Mouse (Mus musculus) heart, embryonic 12.5 days (tissue): ENCODE measurements around the gene Srgap3. TPM values are rescaled to one million over a fixed set of nuclear protein-coding genes. Genes with fewer than 3 reads are reported as not detected.

ENCODE experiments used
- ATAC-seq: fragments of 200-750 bp; cut with Nextera tagmentation; 2 replicates; pipeline ENCODE4 v1.8.0; 2017; ENCODE audit warnings: moderate TSS enrichment, moderate library complexity; ENCODE audit not compliant: insufficient number of reproducible peaks, low FRiP score
- H3K27ac ChIP-seq: fragments of 300-500 bp; sonication (generic); 2 replicates; pipeline ENCODE4 v1.5.1; 2016; ENCODE audit warnings: mild to moderate bottlenecking, moderate library complexity; ENCODE audit not compliant: poor library complexity, severe bottlenecking
- H3K27me3 ChIP-seq: fragments of 300-500 bp; sonication (generic); replicated peaks from 2 replicates; pipeline ENCODE4 v1.6.1; 2016; ENCODE audit warnings: mild to moderate bottlenecking, moderate library complexity
- H3K36me3 ChIP-seq: fragments of 300-500 bp; sonication (generic); 2 replicates; pipeline ENCODE4 v1.6.1; 2016; ENCODE audit warnings: mild to moderate bottlenecking, moderate library complexity
- H3K4me1 ChIP-seq: fragments of 300-500 bp; sonication (generic); replicated peaks from 2 replicates; pipeline ENCODE4 v1.6.1; 2016; ENCODE audit warnings: mild to moderate bottlenecking
- H3K4me2 ChIP-seq: fragments of 300-500 bp; sonication (generic); 2 replicates; pipeline ENCODE4 v1.6.1; 2016; ENCODE audit warnings: mild to moderate bottlenecking, moderate library complexity
- H3K4me3 ChIP-seq: fragments of 300-500 bp; sonication (generic); 2 replicates; pipeline ENCODE4 v1.5.1; 2016; ENCODE audit warnings: mild to moderate bottlenecking
- H3K9ac ChIP-seq: fragments of 300-500 bp; sonication (generic); 2 replicates; pipeline ENCODE4 v1.6.1; 2016; ENCODE audit warnings: mild to moderate bottlenecking, moderate library complexity
- H3K9me3 ChIP-seq: fragments of 300-500 bp; sonication (generic); replicated peaks from 2 replicates; pipeline ENCODE4 v1.6.1; 2016; ENCODE audit warnings: mild to moderate bottlenecking, moderate library complexity
- WGBS: fragments of 180-500 bp; shearing (Covaris S2); methylation state at CpG from one replicate; pipeline ENCODE4 v1.1.7; 2016; 5-methylcytosine and 5-hydroxymethylcytosine counted together
- polyA plus RNA-seq: library from polyadenylated mRNA; unstranded; fragments of >200 nt; fragmentation: Nextera tagmentation; extraction: Ambion mirVana; gene quantifications from 2 replicates; pipeline ENCODE4 v1.2.1, GENCODE M21; 2016

The Srgap3 gene
- polyA plus RNA-seq, 1 experiment from 2014 or later, result 1.2 TPM

DNA sequence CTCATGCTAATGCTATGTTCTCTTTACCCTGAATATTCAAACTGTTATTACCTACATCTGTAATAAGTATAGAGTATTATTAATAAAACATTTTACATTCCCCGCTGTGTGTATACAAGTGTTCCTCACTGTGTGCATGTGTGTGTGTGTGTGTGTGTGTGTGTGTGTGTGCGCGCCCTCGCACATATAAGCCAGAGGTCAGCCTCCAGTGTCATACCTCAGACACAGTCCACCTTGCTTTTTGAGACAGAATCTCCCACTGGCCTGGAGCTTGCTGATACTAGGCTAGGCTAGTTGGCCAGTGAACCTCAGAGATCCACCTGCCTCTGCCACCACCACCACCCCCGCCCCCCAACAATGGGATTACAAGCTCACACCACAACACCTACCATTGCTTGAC lies 43.3 kb downstream of the Srgap3 start:
- Histone ChIP-seq H3K4me1 (peaks cover 20% of the 10 kb centered on the region), H3K27ac (no peak overlapping the region), H3K4me3 (no peak overlapping the region), H3K4me2 (no peak overlapping the region), H3K9me3 (no peaks in the 10 kb centered on the region), H3K36me3 (no peaks in the 10 kb centered on the region), H3K27me3 (peaks cover 25% of the 10 kb centered on the region; the same call in 1 of the 2 replicates), H3K9ac (no peak overlapping the region)
- WGBS, result 92% methylated on average over 5 of the region's 5 CpGs
- no peak for ATAC-seq

DNA sequence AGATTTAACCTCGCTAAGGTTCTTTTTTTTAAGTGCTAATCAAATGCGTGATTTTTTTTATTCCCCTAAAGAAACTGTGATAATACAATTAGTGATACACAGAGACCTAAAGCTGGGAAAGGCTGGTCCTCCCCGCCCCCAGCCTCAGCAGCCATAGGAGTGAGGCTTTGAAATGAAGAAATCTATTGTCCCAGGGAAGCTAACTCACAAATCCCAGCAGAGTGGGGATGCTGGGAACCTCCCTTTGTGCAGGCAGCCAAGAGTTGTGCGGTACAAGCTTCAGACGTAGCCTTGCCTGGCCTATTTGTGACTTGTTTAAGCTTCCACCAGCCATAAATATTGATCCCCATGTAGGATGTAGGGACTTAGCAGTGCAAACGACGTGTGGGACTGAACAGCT lies 43.8 kb downstream of the Srgap3 start:
- 13% methylated on average over 7 of the region's 7 CpGs for whole genome bisulfite sequencing
- Histone ChIP-seq H3K9me3 (no peaks in the 10 kb centered on the region), H3K27ac (no peak overlapping the region), H3K9ac (no peak overlapping the region), H3K27me3 (peaks cover 25% of the 10 kb centered on the region; the same call in 1 of the 2 replicates), H3K4me3 (no peak overlapping the region), H3K36me3 (no peaks in the 10 kb centered on the region), H3K4me2 (peak overlapping the region; percentile 43; the same call in 1 of the 2 replicates), H3K4me1 (peaks cover 20% of the 10 kb centered on the region)
- ATAC-seq, result no peak

DNA sequence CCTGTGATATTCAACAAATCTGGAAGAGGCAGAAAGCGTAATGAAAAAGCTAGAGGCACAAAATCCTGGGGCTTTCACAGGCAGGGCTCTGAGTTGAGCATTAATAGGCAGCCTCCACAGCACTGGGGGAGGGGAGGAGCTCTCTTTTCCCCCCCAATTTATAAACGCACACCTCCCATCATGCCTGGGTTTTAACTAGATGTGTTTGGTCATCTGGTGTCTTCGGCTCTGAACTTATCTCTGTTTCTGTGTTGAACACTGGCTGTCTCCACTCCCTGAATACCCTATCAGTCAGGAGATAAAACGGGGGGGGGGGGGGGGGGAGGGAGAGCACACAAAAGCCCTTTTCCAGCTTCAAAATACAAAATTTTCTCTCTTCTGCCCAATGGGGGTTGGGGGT lies 44.3 kb downstream of the Srgap3 start:
- H3K9ac ChIP-seq, result no peak overlapping the region
- H3K9me3 ChIP-seq, result no peaks in the 10 kb centered on the region
- peak overlapping the region; percentile 43 for H3K4me2 ChIP-seq
- peaks cover 25% of the 10 kb centered on the region; the same call in 1 of the 2 replicates for H3K27me3 ChIP-seq
- no peak overlapping the region for H3K4me3 ChIP-seq
- H3K36me3 ChIP-seq, result no peaks in the 10 kb centered on the region
- no peak overlapping the region for H3K27ac ChIP-seq
- peaks cover 19% of the 10 kb centered on the region for H3K4me1 ChIP-seq
- WGBS, result 3% methylated on average over 4 of the region's 4 CpGs
- no peak for ATAC-seq

DNA sequence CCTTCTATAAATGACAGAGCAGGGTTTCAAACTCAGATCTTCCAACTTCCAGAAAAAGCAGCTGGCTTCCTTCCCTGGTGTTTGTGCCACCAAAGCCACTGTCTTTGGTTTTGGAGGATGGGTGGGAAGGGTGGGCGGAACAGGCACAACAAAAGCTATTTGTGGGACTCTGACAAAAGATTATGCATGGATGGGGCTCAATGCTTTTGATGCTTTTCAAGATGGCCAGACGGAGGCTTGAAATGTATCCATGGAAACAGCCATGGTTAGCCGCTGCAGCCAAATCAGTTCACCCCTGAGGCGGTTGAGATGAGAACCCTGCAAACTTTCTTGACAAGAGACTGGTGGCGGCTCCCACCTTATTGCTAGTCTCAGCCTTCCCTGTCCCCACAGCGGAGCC lies 46.8 kb downstream of the Srgap3 start:
- no peak overlapping the region for H3K4me3 ChIP-seq
- WGBS, result 83% methylated on average over 6 of the region's 6 CpGs
- H3K27me3 ChIP-seq, result peaks cover 33% of the 10 kb centered on the region
- no peaks in the 10 kb centered on the region for H3K9me3 ChIP-seq
- no peak for ATAC-seq
- no peak overlapping the region for H3K9ac ChIP-seq
- no peak overlapping the region for H3K27ac ChIP-seq
- H3K4me1 ChIP-seq, result peaks cover 25% of the 10 kb centered on the region
- H3K4me2 ChIP-seq, result no peak overlapping the region
- no peaks in the 10 kb centered on the region for H3K36me3 ChIP-seq

DNA sequence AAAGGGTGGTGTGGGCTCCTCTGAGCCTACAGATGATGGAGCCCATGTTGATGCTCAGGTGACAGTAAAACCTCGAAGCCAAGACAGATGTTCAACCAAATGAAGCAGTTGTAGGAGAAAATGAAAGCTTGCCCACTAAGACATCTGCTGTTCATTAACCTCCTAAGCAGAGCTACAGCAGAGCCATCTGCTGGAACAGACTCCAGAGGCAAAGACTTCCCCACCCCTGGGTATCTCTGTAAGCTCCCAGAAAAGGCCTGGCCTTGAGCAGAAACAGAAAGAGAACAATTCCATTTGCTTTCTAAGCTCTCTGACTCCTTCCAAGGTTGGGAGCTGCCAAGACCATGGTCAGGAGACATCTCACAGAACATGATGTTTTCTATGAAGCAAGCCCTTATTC lies 47.4 kb downstream of the Srgap3 start:
- WGBS, result 50% methylated on average over 1 of the region's 1 CpGs
- peaks cover 25% of the 10 kb centered on the region for H3K4me1 ChIP-seq
- no peak for ATAC-seq
- no peak overlapping the region for H3K4me3 ChIP-seq
- no peaks in the 10 kb centered on the region for H3K36me3 ChIP-seq
- H3K9ac ChIP-seq, result no peak overlapping the region
- no peak overlapping the region for H3K27ac ChIP-seq
- H3K9me3 ChIP-seq, result no peaks in the 10 kb centered on the region
- peaks cover 37% of the 10 kb centered on the region for H3K27me3 ChIP-seq
- H3K4me2 ChIP-seq, result no peak overlapping the region

DNA sequence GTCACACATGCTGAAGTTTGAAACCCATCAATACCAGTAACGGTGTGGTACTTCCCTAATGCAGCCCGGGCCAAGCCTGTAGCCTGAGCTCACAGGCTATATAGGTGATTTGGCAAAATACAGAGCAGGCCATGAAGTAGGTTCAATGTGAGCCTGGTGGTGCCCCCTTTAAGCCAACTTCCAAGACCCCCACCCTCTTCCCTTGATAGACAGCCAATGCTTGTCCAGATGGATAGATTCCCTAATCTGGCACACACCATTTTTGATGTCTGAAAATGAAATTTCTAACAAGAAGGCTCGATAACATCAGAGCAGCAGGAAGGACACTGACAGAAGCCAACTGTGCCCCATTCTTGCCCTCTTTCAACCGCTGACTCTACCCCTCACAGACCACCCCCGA lies 47.8 kb downstream of the Srgap3 start:
- Histone ChIP-seq H3K4me1 (peaks cover 25% of the 10 kb centered on the region), H3K36me3 (no peaks in the 10 kb centered on the region), H3K27me3 (peaks cover 41% of the 10 kb centered on the region), H3K9ac (no peak overlapping the region), H3K9me3 (no peaks in the 10 kb centered on the region), H3K4me3 (no peak overlapping the region), H3K27ac (no peak overlapping the region), H3K4me2 (no peak overlapping the region)
- WGBS, result 87% methylated on average over 5 of the region's 5 CpGs
- ATAC-seq, result no peak

DNA sequence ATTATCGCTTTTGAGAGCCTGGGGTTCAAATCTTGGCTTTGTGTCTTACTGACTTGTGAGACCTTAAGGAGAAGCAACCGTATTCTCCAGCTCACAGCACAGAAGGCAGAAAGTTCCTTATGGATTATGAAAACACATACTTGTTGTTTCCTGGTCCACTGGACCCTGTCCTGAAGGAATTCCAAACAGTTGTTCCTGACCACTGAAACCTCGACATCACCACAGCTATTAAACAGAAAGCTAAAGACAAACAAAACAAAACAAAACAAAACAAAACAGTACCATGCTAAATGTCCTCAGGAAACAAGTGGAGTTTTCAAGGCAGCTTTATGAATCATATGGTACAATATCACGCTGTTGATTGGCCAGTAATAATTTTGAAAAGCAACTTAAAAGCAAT lies 48.6 kb downstream of the Srgap3 start:
- no peak overlapping the region for H3K4me2 ChIP-seq
- peaks cover 44% of the 10 kb centered on the region for H3K27me3 ChIP-seq
- no peak overlapping the region for H3K4me3 ChIP-seq
- H3K36me3 ChIP-seq, result no peaks in the 10 kb centered on the region
- peaks cover 24% of the 10 kb centered on the region for H3K4me1 ChIP-seq
- H3K27ac ChIP-seq, result no peak overlapping the region
- no peaks in the 10 kb centered on the region for H3K9me3 ChIP-seq
- no peak for ATAC-seq
- H3K9ac ChIP-seq, result no peak overlapping the region
- WGBS, result 81% methylated on average over 4 of the region's 4 CpGs

DNA sequence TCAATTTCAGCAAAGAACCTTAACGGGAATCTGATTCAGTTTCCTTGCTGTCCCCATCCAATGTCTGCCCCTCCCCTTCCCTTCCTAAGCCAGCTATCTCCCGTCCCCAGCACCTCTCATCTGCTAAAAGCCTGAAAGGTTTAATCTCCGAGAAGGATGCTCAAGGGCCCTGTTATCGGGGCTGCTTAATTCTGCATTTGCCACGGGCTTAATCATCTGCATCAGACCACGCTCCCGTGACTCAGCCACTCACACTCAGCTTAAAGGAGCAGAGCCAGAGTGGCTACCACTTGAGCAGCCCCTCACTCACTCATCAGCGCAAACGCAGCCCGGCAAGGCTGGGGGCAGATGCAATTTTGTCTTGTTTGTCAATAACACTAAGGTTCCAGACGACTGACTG lies 50.7 kb downstream of the Srgap3 start:
- H3K27me3 ChIP-seq, result peaks cover 44% of the 10 kb centered on the region
- H3K4me1 ChIP-seq, result peaks cover 9% of the 10 kb centered on the region; the same call in 1 of the 2 replicates
- H3K27ac ChIP-seq, result no peak overlapping the region
- no peak overlapping the region for H3K9ac ChIP-seq
- no peak overlapping the region for H3K4me3 ChIP-seq
- H3K36me3 ChIP-seq, result no peaks in the 10 kb centered on the region
- H3K9me3 ChIP-seq, result no peaks in the 10 kb centered on the region
- ATAC-seq, result no peak
- WGBS, result 25% methylated on average over 11 of the region's 11 CpGs
- peak overlapping the region; percentile 28; the same call in 1 of the 2 replicates for H3K4me2 ChIP-seq

DNA sequence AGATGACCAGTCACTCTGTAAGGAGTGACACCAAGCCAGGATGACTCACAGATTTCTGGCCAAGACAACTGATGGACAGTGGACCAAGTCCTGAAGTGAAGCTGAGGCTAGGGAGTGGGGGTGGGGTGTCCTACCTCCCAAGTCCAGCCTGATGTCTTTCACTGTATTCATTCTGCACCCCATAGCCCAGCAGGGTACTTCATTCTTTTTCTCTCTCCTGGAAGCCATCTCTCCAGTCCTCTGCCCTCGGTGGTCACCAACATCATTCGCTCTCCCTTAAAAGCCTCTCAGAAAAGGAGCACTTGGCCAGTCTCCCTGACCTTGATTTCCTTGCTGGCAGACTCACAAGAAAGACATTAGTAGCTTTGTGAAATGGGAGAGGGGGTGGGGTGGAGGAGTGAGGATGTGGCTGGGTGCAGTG lies 56.7 kb downstream of the Srgap3 start:
- Histone ChIP-seq H3K9ac (no peak overlapping the region), H3K27me3 (peaks cover 32% of the 10 kb centered on the region), H3K27ac (no peak overlapping the region), H3K36me3 (no peaks in the 10 kb centered on the region), H3K4me3 (no peak overlapping the region), H3K4me1 (no peaks in the 10 kb centered on the region), H3K9me3 (no peaks in the 10 kb centered on the region), H3K4me2 (no peak overlapping the region)
- ATAC-seq, result no peak
- WGBS, result 73% methylated on average over 2 of the region's 2 CpGs

DNA sequence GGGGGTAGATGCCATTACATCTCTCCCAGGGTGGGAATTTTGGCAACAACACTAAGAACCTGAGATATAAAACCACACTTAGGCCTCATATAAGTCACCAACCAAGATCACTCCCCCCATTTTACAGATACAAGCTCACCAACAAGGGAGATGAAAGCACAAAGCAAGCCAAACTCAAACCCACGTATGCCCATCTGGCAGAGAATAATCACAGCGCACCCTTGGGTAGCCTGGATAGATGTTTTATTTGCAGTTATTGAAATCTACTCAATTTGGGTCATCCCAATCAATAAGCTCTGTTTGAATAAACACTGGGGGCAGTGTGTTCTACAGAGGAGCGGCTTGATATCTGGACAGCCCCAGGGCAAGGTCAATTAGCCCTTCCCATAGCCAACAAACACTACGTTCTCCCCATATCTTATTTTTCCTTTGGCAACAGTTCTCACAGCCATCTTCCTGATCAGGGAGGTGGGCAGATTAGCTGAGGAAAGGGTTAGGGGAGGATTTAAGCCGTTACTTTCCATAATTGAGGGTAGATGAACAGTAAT lies 63.4 kb downstream of the Srgap3 start:
- H3K36me3 ChIP-seq, result no peaks in the 10 kb centered on the region
- H3K4me1 ChIP-seq, result no peaks in the 10 kb centered on the region
- H3K4me2 ChIP-seq, result no peak overlapping the region
- no peak overlapping the region for H3K9ac ChIP-seq
- peaks cover 57% of the 10 kb centered on the region for H3K27me3 ChIP-seq
- H3K27ac ChIP-seq, result no peak overlapping the region
- no peaks in the 10 kb centered on the region for H3K9me3 ChIP-seq
- 74% methylated on average over 5 of the region's 5 CpGs for WGBS
- H3K4me3 ChIP-seq, result no peak overlapping the region
- ATAC-seq, result no peak

DNA sequence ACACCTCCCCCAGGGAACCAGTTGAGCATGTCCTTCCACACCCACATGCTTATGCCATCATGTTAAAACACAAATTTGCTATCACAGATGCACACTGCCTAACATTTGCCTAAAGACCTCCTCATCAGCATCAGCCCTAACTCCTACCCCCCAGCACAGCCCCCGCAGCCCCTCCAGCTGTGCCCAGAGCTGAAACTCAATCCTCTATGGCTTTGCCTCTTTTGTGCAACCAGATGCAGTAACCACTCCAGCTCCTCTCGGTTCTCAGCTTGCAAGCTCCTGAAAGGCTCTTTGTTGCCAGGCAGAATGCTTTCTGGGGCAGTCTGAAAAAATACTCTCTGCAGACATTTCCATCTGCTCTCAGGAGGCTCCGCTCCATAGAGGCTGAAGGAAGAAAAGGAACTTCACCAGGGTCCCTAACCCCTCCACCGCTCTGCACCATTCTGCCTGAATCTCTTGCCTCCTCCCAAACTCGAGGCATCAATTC lies 67.0 kb downstream of the Srgap3 start:
- Histone ChIP-seq H3K36me3 (no peaks in the 10 kb centered on the region), H3K27ac (no peak overlapping the region), H3K9me3 (no peaks in the 10 kb centered on the region), H3K9ac (no peak overlapping the region), H3K4me2 (no peak overlapping the region), H3K4me1 (no peaks in the 10 kb centered on the region), H3K27me3 (peaks cover 39% of the 10 kb centered on the region), H3K4me3 (no peak overlapping the region)
- WGBS, result 53% methylated on average over 5 of the region's 5 CpGs
- ATAC-seq, result no peak

DNA sequence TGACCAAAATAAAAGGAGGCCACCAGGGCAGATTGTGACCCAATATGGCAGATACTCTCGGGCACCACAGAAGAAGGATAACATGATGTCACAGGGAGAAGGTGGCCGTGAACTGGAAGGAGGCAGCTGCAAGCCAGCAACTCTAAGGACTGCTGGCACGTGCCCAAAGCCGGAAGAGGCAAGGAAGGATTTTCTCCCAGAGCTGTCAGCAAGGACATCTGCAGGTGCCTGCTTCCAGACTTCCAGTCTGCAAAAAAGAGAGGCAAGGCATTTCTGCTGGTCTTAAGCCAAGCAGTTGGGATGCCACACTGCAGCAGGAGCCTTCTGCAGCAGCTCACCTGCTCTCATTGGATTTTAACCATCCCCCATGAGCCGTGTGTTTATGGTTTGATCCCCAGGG lies 67.9 kb downstream of the Srgap3 start:
- H3K9me3 ChIP-seq, result no peaks in the 10 kb centered on the region
- H3K4me2 ChIP-seq, result no peak overlapping the region
- peaks cover 30% of the 10 kb centered on the region for H3K27me3 ChIP-seq
- H3K4me3 ChIP-seq, result no peak overlapping the region
- no peaks in the 10 kb centered on the region for H3K36me3 ChIP-seq
- H3K4me1 ChIP-seq, result no peaks in the 10 kb centered on the region
- no peak overlapping the region for H3K9ac ChIP-seq
- no peak for ATAC-seq
- H3K27ac ChIP-seq, result no peak overlapping the region
- 66% methylated on average over 5 of the region's 5 CpGs for WGBS
